Mouse (Mus musculus) hindbrain, embryonic 13.5 days (tissue): Measurements from ENCODE around the gene Fpr1. TPM values are rescaled to one million over a fixed set of nuclear protein-coding genes. Genes with fewer than 3 reads are reported as not detected.

ENCODE experiments used
- ATAC-seq: fragments of 200-750 bp; cut with Nextera tagmentation; 2 replicates; pipeline ENCODE4 v1.8.0; 2017; ENCODE audit warnings: moderate TSS enrichment; ENCODE audit not compliant: low FRiP score
- H3K27ac ChIP-seq: fragments of 300-500 bp; sonication (generic); 2 replicates; pipeline ENCODE4 v1.5.1; 2015; ENCODE audit warnings: inconsistent platforms, mild to moderate bottlenecking, moderate library complexity
- H3K27me3 ChIP-seq: fragments of 300-500 bp; sonication (generic); 2 replicates; pipeline ENCODE4 v1.6.1; 2015; ENCODE audit warnings: mild to moderate bottlenecking, inconsistent platforms
- H3K36me3 ChIP-seq: fragments of 300-500 bp; sonication (generic); 2 replicates; pipeline ENCODE4 v1.6.1; 2015; ENCODE audit warnings: mild to moderate bottlenecking, inconsistent platforms
- H3K4me1 ChIP-seq: fragments of 300-500 bp; sonication (generic); replicated peaks from 2 replicates; pipeline ENCODE4 v1.6.1; 2015; ENCODE audit warnings: inconsistent platforms
- H3K4me2 ChIP-seq: fragments of 300-500 bp; sonication (generic); 2 replicates; pipeline ENCODE4 v1.6.1; 2015; ENCODE audit warnings: inconsistent platforms, mild to moderate bottlenecking, moderate library complexity
- H3K4me3 ChIP-seq: fragments of 300-500 bp; sonication (generic); 2 replicates; pipeline ENCODE4 v1.5.1; 2015; ENCODE audit warnings: mild to moderate bottlenecking, inconsistent platforms
- H3K9ac ChIP-seq: fragments of 300-500 bp; sonication (generic); 2 replicates; pipeline ENCODE4 v1.6.1; 2015; ENCODE audit warnings: mild to moderate bottlenecking, inconsistent platforms
- H3K9me3 ChIP-seq: fragments of 300-500 bp; sonication (generic); 2 replicates; pipeline ENCODE4 v1.6.1; 2016; ENCODE audit warnings: inconsistent platforms
- WGBS: fragments of 180-500 bp; shearing (Covaris S2); methylation state at CpG from one replicate; pipeline ENCODE4 v1.1.7; 2015; 5-methylcytosine and 5-hydroxymethylcytosine counted together
- microRNA counts: library from miRNA; unstranded; fragments of <30 nt; microRNA quantifications from one replicate; lab custom pipeline; 2016
- microRNA-seq: library from miRNA; unstranded; fragments of <30 nt; microRNA quantifications from one replicate; pipeline ENCODE4, GENCODE M21; 2016
- polyA plus RNA-seq: library from polyadenylated mRNA; unstranded; fragments of >200 nt; fragmentation: Nextera tagmentation; extraction: Ambion mirVana; gene quantifications from 2 replicates; pipeline ENCODE4 v1.2.1, GENCODE M21; 2015

The Fpr1 gene
- polyA plus RNA-seq, 1 experiment from 2014 or later: not detected

GRCm38 (mm10) chr17:17829052-17829785, 54.5 kb downstream of the Fpr1 start:
- peak overlapping the region; percentile 96 for H3K4me2 ChIP-seq
- peaks cover 54% of the 10 kb centered on the region for H3K4me1 ChIP-seq
- no peaks in the 10 kb centered on the region for H3K27me3 ChIP-seq
- H3K27ac ChIP-seq: peak overlapping the region; percentile 100
- H3K4me3 ChIP-seq: peak overlapping the region; percentile 88
- H3K9ac ChIP-seq: peak overlapping the region; percentile 98
- H3K36me3 ChIP-seq: peaks cover 32% of the 10 kb centered on the region
- no peaks in the 10 kb centered on the region for H3K9me3 ChIP-seq
- WGBS: 3% methylated on average over 6 of the region's 6 CpGs
- ATAC-seq: no peak

GRCm38 (mm10) chr17:17828191-17828981, 55.4 kb downstream of the Fpr1 start:
- peak; percentile 43 for ATAC-seq
- Histone ChIP-seq H3K9ac (peak overlapping the region; percentile 98), H3K4me2 (peak overlapping the region; percentile 96), H3K4me3 (peak overlapping the region; percentile 88), H3K27me3 (no peaks in the 10 kb centered on the region), H3K36me3 (peaks cover 25% of the 10 kb centered on the region), H3K9me3 (no peaks in the 10 kb centered on the region), H3K4me1 (peaks cover 45% of the 10 kb centered on the region), H3K27ac (peak overlapping the region; percentile 100)
- WGBS: 2% methylated on average over 9 of the region's 15 CpGs

GRCm38 (mm10) chr17:17827658-17828190, 56.0 kb downstream of the Fpr1 start:
- H3K27me3 ChIP-seq: no peaks in the 10 kb centered on the region
- 0% methylated on average over 13 of the region's 13 CpGs for WGBS
- H3K36me3 ChIP-seq: peaks cover 20% of the 10 kb centered on the region
- H3K27ac ChIP-seq: peak overlapping the region; percentile 100
- H3K4me1 ChIP-seq: peaks cover 39% of the 10 kb centered on the region
- peak overlapping the region; percentile 98 for H3K9ac ChIP-seq
- peak overlapping the region; percentile 88 for H3K4me3 ChIP-seq
- peak; percentile 23 for ATAC-seq
- H3K9me3 ChIP-seq: no peaks in the 10 kb centered on the region
- peak overlapping the region; percentile 96 for H3K4me2 ChIP-seq

GRCm38 (mm10) chr17:17826751-17827657, 56.7 kb downstream of the Fpr1 start, which contains the start of gene Spaca6:
Gene Spaca6, plus strand, starts transcription at chr17:17827158.
- WGBS: 1% methylated on average over 40 of the region's 42 CpGs
- peak within 1 kb of the TSS; percentile 100 for H3K27ac ChIP-seq
- peak within 1 kb of the TSS; percentile 98 for H3K9ac ChIP-seq
- peaks cover 14% of the 10 kb centered on the region for H3K36me3 ChIP-seq
- peak within 1 kb of the TSS; percentile 88 for H3K4me3 ChIP-seq
- peaks cover 33% of the 10 kb centered on the region for H3K4me1 ChIP-seq
- peak within 1 kb of the TSS; percentile 96 for H3K4me2 ChIP-seq
- peak; percentile 81 for ATAC-seq
- H3K27me3 ChIP-seq: no peaks in the 10 kb centered on the region
- no peaks in the 10 kb centered on the region for H3K9me3 ChIP-seq

MicroRNA genes within 50 kb of the gene (microRNA counts, 519-probe panel; counts per million panel counts)
- microRNA mmu-let-7e (lab: Ali Mortazavi, UCI): 5,590 counts per million, percentile 93 among the panel's probes with 10 or more counts
- microRNA mmu-miR-125a-3p (lab: Ali Mortazavi, UCI): 3,743 counts per million, percentile 54 among the panel's probes with 10 or more counts
- microRNA mmu-miR-125a-5p (lab: Ali Mortazavi, UCI): 6,179 counts per million, percentile 97 among the panel's probes with 10 or more counts
- 5,231 counts per million, percentile 90 among the panel's probes with 10 or more counts for microRNA mmu-miR-99b (lab: Ali Mortazavi, UCI)

Small RNA genes within 50 kb of the gene (microRNA-seq; reads per million reads assigned to microRNA genes)
- gene Gm25927: not detected
- gene Mir125a: 3,921 reads per million, percentile 88 among the genes with 10 or more reads in this experiment
- 22,091 reads per million, percentile 97 among the genes with 10 or more reads in this experiment for gene Mir99b
- not detected for gene Mirlet7e

Other genes with a start within 250 kb of the Fpr1 start
- gene Vmn2r90, start 180.2 kb downstream of the Fpr1 start, polyA plus RNA-seq: not detected in 2 replicates
- 34.0 and 38.5 TPM in 2 replicates for gene Spaca6, start 56.8 kb downstream of the Fpr1 start, polyA plus RNA-seq
- 1.1 and 1.2 TPM in 2 replicates for gene Has1, start 28.7 kb downstream of the Fpr1 start, polyA plus RNA-seq
- gene Fpr2, start 3.9 kb upstream of the Fpr1 start, polyA plus RNA-seq: not detected in 2 replicates
- not detected in 2 replicates for gene Fpr3, start 3.9 kb upstream of the Fpr1 start, polyA plus RNA-seq
- not detected in 2 replicates for gene Fpr-rs4, start 137.8 kb upstream of the Fpr1 start, polyA plus RNA-seq
- gene Vmn2r124, start 165.5 kb upstream of the Fpr1 start, polyA plus RNA-seq: 0.03 TPM in 1 of 2 replicates, not detected in the other
- gene Vmn2r91, start 201.1 kb upstream of the Fpr1 start, polyA plus RNA-seq: not detected in 2 replicates